Mouse (Mus musculus) midbrain, postnatal 0 days (tissue): ENCODE results near the gene Rab24. TPM values are rescaled to one million over a fixed set of nuclear protein-coding genes. Genes with fewer than 3 reads are reported as not detected.

ENCODE experiments used
- ATAC-seq: fragments of 200-750 bp; cut with Nextera tagmentation; 2 replicates; pipeline ENCODE4 v1.8.0; 2017; ENCODE audit warnings: moderate number of reproducible peaks, mild to moderate bottlenecking, moderate TSS enrichment, moderate library complexity; ENCODE audit not compliant: low FRiP score
- DNase-seq: peaks from one replicate; pipeline ENCODE4 v3.0.0-alpha.2; 2015; ENCODE audit warnings: low spot score
- H3K27ac ChIP-seq: fragments of 300-500 bp; sonication (generic); 2 replicates; pipeline ENCODE4 v1.5.1; 2014; ENCODE audit warnings: low read depth, mild to moderate bottlenecking, low read length, mixed read lengths
- H3K27me3 ChIP-seq: fragments of 300-500 bp; sonication (generic); 2 replicates; pipeline ENCODE4 v1.6.1; 2014; ENCODE audit warnings: low read length, control low read depth, mixed read lengths; ENCODE audit not compliant: insufficient read depth
- H3K36me3 ChIP-seq: fragments of 300-500 bp; sonication (generic); 2 replicates; pipeline ENCODE4 v1.6.1; 2014; ENCODE audit warnings: low read length, control low read depth, mixed read lengths; ENCODE audit not compliant: insufficient read depth
- H3K4me1 ChIP-seq: fragments of 300-500 bp; sonication (generic); 2 replicates; pipeline ENCODE4 v1.6.1; 2014; ENCODE audit warnings: mild to moderate bottlenecking, control low read depth, antibody characterized with exemption, low read length, mixed read lengths; ENCODE audit not compliant: insufficient read depth
- H3K4me2 ChIP-seq: fragments of 300-500 bp; sonication (generic); 2 replicates; pipeline ENCODE4 v1.6.1; 2014; ENCODE audit warnings: low read depth, mild to moderate bottlenecking, low read length, mixed read lengths; ENCODE audit not compliant: poor library complexity, severe bottlenecking
- H3K4me3 ChIP-seq: fragments of 300-500 bp; sonication (generic); 2 replicates; pipeline ENCODE4 v1.5.1; 2014; ENCODE audit warnings: low read depth, mild to moderate bottlenecking, low read length, moderate library complexity
- H3K9ac ChIP-seq: fragments of 300-500 bp; sonication (generic); replicated peaks from 2 replicates; pipeline ENCODE4 v1.6.1; 2014; ENCODE audit warnings: mild to moderate bottlenecking, low read length, moderate library complexity, mixed read lengths; ENCODE audit not compliant: poor library complexity, severe bottlenecking
- H3K9me3 ChIP-seq: fragments of 300-500 bp; sonication (generic); 2 replicates; pipeline ENCODE4 v1.6.1; 2016; ENCODE audit warnings: low read length, control low read depth
- CTCF ChIP-seq: IDR thresholded peaks from 2 replicates; pipeline ENCODE4 v1.5.1; 2016; ENCODE audit warnings: antibody characterized with exemption, mild to moderate bottlenecking
- WGBS: fragments of 180-500 bp; shearing (Covaris S2); extraction: QIAGEN DNeasy Blood & Tissue Kit; methylation state at CpG from one replicate; pipeline ENCODE4 v1.1.7; 2014; 5-methylcytosine and 5-hydroxymethylcytosine counted together
- polyA plus RNA-seq: library from polyadenylated mRNA; unstranded; fragments of >200 nt; fragmentation: Nextera tagmentation; extraction: Ambion mirVana; gene quantifications from 2 replicates; pipeline ENCODE4 v1.2.1, GENCODE M21; 2015
- total RNA-seq: library from RNA; depleted of rRNA; stranded (reverse); fragments of >200 nt; gene quantifications from 2 replicates; pipeline ENCODE4 v1.2.3, GENCODE M21; 2014

Gene Rab24
- total and polyA plus RNA-seq, 2 experiments from 2014 or later, result 84.2 to 88.1 TPM

GRCm38 (mm10) chr13:55330567-55331400 is 9.0 kb upstream of the Rab24 start:
- no peak for ATAC-seq
- H3K36me3 ChIP-seq, result peaks cover 3% of the 10 kb centered on the region
- peak overlapping the region; percentile 95 for H3K4me2 ChIP-seq
- no peaks in the 10 kb centered on the region for H3K27me3 ChIP-seq
- H3K27ac ChIP-seq, result peak overlapping the region; percentile 65; the same call in 1 of the 2 replicates
- H3K9ac ChIP-seq, result no peak overlapping the region
- no peak for DNase-seq
- 51% methylated on average over 14 of the region's 14 CpGs for WGBS
- H3K9me3 ChIP-seq, result no peaks in the 10 kb centered on the region
- H3K4me1 ChIP-seq, result peaks cover 3% of the 10 kb centered on the region; the same call in 1 of the 2 replicates
- peak overlapping the region; percentile 57 for H3K4me3 ChIP-seq
- peak; percentile 73 for TF ChIP-seq CTCF

GRCm38 (mm10) chr13:55329683-55330566 is 8.2 kb upstream of the Rab24 start, which contains the start of gene Mxd3:
Mxd3 (minus strand) TSS chr13:55329823.
- under 1% methylated on average over 69 of the region's 82 CpGs for WGBS
- Histone ChIP-seq H3K36me3 (peaks cover 10% of the 10 kb centered on the region), H3K4me2 (peak within 1 kb of the TSS; percentile 95), H3K9ac (peak within 1 kb of the TSS; percentile 47), H3K27ac (peak within 1 kb of the TSS; percentile 65), H3K9me3 (no peaks in the 10 kb centered on the region), H3K4me3 (peak within 1 kb of the TSS; percentile 57), H3K27me3 (no peaks in the 10 kb centered on the region), H3K4me1 (peaks cover 3% of the 10 kb centered on the region; the same call in 1 of the 2 replicates)
- peak; percentile 77 for ATAC-seq
- TF ChIP-seq CTCF, result no peak
- peak; percentile 89 for DNase-seq

- 0 out of 2 replicates have a peak overlapping the region, but pooled peaks have one; percentile 65 for H3K27ac ChIP-seq
- DNase-seq (peak; percentile 66), ATAC-seq (peak; percentile 1; the same call in 1 of the 2 replicates)
- H3K9me3 ChIP-seq, result no peaks in the 10 kb centered on the region
- peaks cover 10% of the 10 kb centered on the region for H3K36me3 ChIP-seq
- TF ChIP-seq CTCF, result no peak
- H3K4me1 ChIP-seq, result peaks cover 3% of the 10 kb centered on the region; the same call in 1 of the 2 replicates
- peak overlapping the region; percentile 95 for H3K4me2 ChIP-seq
- H3K9ac ChIP-seq, result peak overlapping the region; percentile 47
- no peaks in the 10 kb centered on the region for H3K27me3 ChIP-seq
- WGBS, result 2% methylated on average over 25 of the region's 29 CpGs
- peak overlapping the region; percentile 57 for H3K4me3 ChIP-seq
Observed at GRCm38 (mm10) chr13:55329109-55329682, 7.5 kb upstream of the Rab24 start.

GRCm38 (mm10) chr13:55328641-55329040 is 6.9 kb upstream of the Rab24 start:
- H3K9ac ChIP-seq, result no peak overlapping the region
- ATAC-seq (no peak), DNase-seq (no peak)
- no peak overlapping the region for H3K4me3 ChIP-seq
- no peaks in the 10 kb centered on the region for H3K9me3 ChIP-seq
- peak overlapping the region; percentile 95 for H3K4me2 ChIP-seq
- H3K27ac ChIP-seq, result no peak overlapping the region
- peaks cover 3% of the 10 kb centered on the region for H3K4me1 ChIP-seq
- H3K36me3 ChIP-seq, result peaks cover 14% of the 10 kb centered on the region
- 83% methylated on average over 4 of the region's 4 CpGs for WGBS
- no peak for TF ChIP-seq CTCF
- no peaks in the 10 kb centered on the region for H3K27me3 ChIP-seq

GRCm38 (mm10) chr13:55328171-55328570 is 6.4 kb upstream of the Rab24 start:
- Histone ChIP-seq H3K27ac (no peak overlapping the region), H3K4me2 (peak overlapping the region; percentile 95; the same call in 1 of the 2 replicates), H3K9ac (no peak overlapping the region), H3K36me3 (peaks cover 15% of the 10 kb centered on the region), H3K27me3 (no peaks in the 10 kb centered on the region), H3K4me3 (no peak overlapping the region), H3K9me3 (no peaks in the 10 kb centered on the region), H3K4me1 (peaks cover 8% of the 10 kb centered on the region)
- TF ChIP-seq CTCF, result no peak
- 84% methylated on average over 6 of the region's 6 CpGs for WGBS
- ATAC-seq (no peak), DNase-seq (no peak)
